Comparison of ENCODE assay signal across 17 mouse cellular contexts in the genomic region with DNA sequence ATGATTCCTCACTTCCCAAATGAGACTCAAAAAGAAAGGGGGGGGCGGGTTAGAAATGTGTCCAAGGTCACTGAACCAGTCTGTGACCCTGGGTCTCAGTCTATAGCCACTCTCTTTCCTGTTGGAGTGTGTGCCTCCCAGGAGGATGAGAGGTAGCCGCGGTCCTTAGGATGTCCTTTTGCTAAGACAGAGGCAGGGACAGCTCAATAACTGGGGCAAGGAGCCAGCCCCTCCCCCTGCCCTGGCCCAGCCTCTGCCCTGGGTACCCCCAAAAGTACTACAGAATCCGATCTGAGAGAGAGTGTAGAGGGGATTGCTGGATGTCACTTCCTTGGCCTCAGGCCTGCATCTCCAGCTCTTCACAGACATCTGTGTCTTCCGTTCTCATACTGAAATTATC. TPM values are rescaled to one million over a fixed set of nuclear protein-coding genes. Genes with fewer than 3 reads are reported as not detected.
DNase-seq lines count a peak whose midpoint lies in the region; ATAC-seq lines count a peak whose summit lies in the region.
"Had no signal": no experiment of that assay in that cellular context is flagged by ENCODE, and none has a peak within 500 bp of the region (broad histone marks: within the 10 kb centered on the region; RNA-seq: fewer than 3 reads in every experiment).

No protein-coding gene starts in this region.

- H3K27me3 ChIP-seq in forebrain, embryonic 14.5 days (replicated peaks; ENCODE audit: control insufficient read depth, insufficient read depth, low read length): no peaks in the 10 kb centered on the region
- no peaks in the 10 kb centered on the region for H3K27me3 ChIP-seq in forebrain, embryonic 12.5 days
- H3K27me3 ChIP-seq in heart, embryonic 15.5 days: no peaks in the 10 kb centered on the region
- no peaks in the 10 kb centered on the region for H3K27me3 ChIP-seq in midbrain, embryonic 11.5 days (ENCODE audit: control insufficient read depth, insufficient read depth, low read length)
- H3K27me3 ChIP-seq in midbrain, embryonic 10.5 days (ENCODE audit: low read depth, poor library complexity, severe bottlenecking): no peaks in the 10 kb centered on the region
- H3K27me3 ChIP-seq in liver, embryonic 15.5 days: no peaks in the 10 kb centered on the region
- H3K27me3 ChIP-seq: hindbrain, embryonic 15.5 days; neural tube, embryonic 12.5 days; Patski had no signal

- H3K4me1 ChIP-seq in forebrain, embryonic 14.5 days (ENCODE audit: control insufficient read depth, insufficient read depth, low read length): peaks cover 22% of the 10 kb centered on the region
- peaks cover 8% of the 10 kb centered on the region; the same call in 1 of the 2 replicates for H3K4me1 ChIP-seq in forebrain, embryonic 12.5 days
- H3K4me1 ChIP-seq in heart, embryonic 15.5 days (replicated peaks): peaks cover 79% of the 10 kb centered on the region
- H3K4me1 ChIP-seq in midbrain, embryonic 11.5 days (ENCODE audit: control insufficient read depth, insufficient read depth, low read length): no peaks in the 10 kb centered on the region
- H3K4me1 ChIP-seq in midbrain, embryonic 10.5 days: peaks cover 6% of the 10 kb centered on the region; the same call in 1 of the 2 replicates
- H3K4me1 ChIP-seq in liver, embryonic 15.5 days (replicated peaks): peaks cover 48% of the 10 kb centered on the region

- no peak for DNase-seq in forebrain, embryonic 14.5 days (ENCODE audit: low spot score)
- DNase-seq in heart, adult 8-10 months (ENCODE audit: low spot score): no peak
- DNase-seq in midbrain, embryonic 11.5 days (ENCODE audit: low spot score, missing footprints): no peak
- no peak for DNase-seq in midbrain, embryonic 10.5 days (ENCODE audit: low spot score)
- DNase-seq in adrenal gland, adult 8-10 months: no peak
- DNase-seq: embryo, embryonic 11 days; kidney, adult 8-10 months; lung, postnatal 36 days; right cerebral cortex, postnatal 4 days; thymus, postnatal 36 days had no signal

- H3K27ac ChIP-seq in forebrain, embryonic 14.5 days (ENCODE audit: low read depth, low read length): peak overlapping the region; percentile 40
- H3K27ac ChIP-seq in forebrain, embryonic 12.5 days: no peak overlapping the region
- H3K27ac ChIP-seq in heart, embryonic 15.5 days: peak overlapping the region; percentile 74; the same call in 1 of the 2 replicates
- no peak overlapping the region for H3K27ac ChIP-seq in midbrain, embryonic 11.5 days (ENCODE audit: low read depth, low read length)
- no peak overlapping the region for H3K27ac ChIP-seq in midbrain, embryonic 10.5 days (replicated peaks)
- 0 out of 2 replicates have a peak overlapping the region, but pooled peaks have one; percentile 29 for H3K27ac ChIP-seq in liver, embryonic 15.5 days (replicated peaks)
- H3K27ac ChIP-seq: hindbrain, embryonic 15.5 days; neural tube, embryonic 12.5 days had no signal

- ATAC-seq in forebrain, embryonic 14.5 days: no peak
- ATAC-seq in forebrain, embryonic 12.5 days (ENCODE audit: low FRiP score): no peak
- no peak for ATAC-seq in heart, embryonic 15.5 days (replicated peaks; ENCODE audit: insufficient number of reproducible peaks, insufficient read depth, low FRiP score, low read depth)
- no peak for ATAC-seq in midbrain, embryonic 11.5 days (ENCODE audit: low FRiP score)
- no peak for ATAC-seq in liver, embryonic 15.5 days (ENCODE audit: insufficient read depth)
- ATAC-seq: midbrain, embryonic 16.5 days; Patski had no signal

- 71% methylated on average over 5 of the region's 5 CpGs for WGBS in forebrain, embryonic 14.5 days
- WGBS in forebrain, embryonic 12.5 days: 88% methylated on average over 5 of the region's 5 CpGs
- 81% methylated on average over 5 of the region's 5 CpGs for WGBS in heart, embryonic 15.5 days
- WGBS in midbrain, embryonic 11.5 days: 87% methylated on average over 5 of the region's 5 CpGs
- WGBS in midbrain, embryonic 10.5 days: 86% methylated on average over 5 of the region's 5 CpGs
- WGBS in liver, embryonic 15.5 days (ENCODE audit: insufficient replicate concordance): 82% methylated on average over 5 of the region's 5 CpGs

- peaks cover 48% of the 10 kb centered on the region for H3K36me3 ChIP-seq in forebrain, embryonic 14.5 days (ENCODE audit: control insufficient read depth, insufficient read depth, low read length)
- peaks cover 67% of the 10 kb centered on the region for H3K36me3 ChIP-seq in forebrain, embryonic 12.5 days (replicated peaks)
- H3K36me3 ChIP-seq in heart, embryonic 15.5 days: peaks cover 31% of the 10 kb centered on the region
- H3K36me3 ChIP-seq in midbrain, embryonic 11.5 days (ENCODE audit: control insufficient read depth, insufficient read depth, low read length): peaks cover 10% of the 10 kb centered on the region
- H3K36me3 ChIP-seq in midbrain, embryonic 10.5 days: peaks cover 81% of the 10 kb centered on the region
- peaks cover 93% of the 10 kb centered on the region for H3K36me3 ChIP-seq in liver, embryonic 15.5 days (replicated peaks)

- no peaks in the 10 kb centered on the region for H3K9me3 ChIP-seq in forebrain, embryonic 14.5 days (replicated peaks; ENCODE audit: control insufficient read depth, low read length)
- H3K9me3 ChIP-seq in forebrain, embryonic 12.5 days: no peaks in the 10 kb centered on the region
- no peaks in the 10 kb centered on the region for H3K9me3 ChIP-seq in heart, embryonic 15.5 days (replicated peaks)
- H3K9me3 ChIP-seq in midbrain, embryonic 11.5 days (ENCODE audit: control insufficient read depth, low read length): no peaks in the 10 kb centered on the region
- H3K9me3 ChIP-seq in midbrain, embryonic 10.5 days (replicated peaks): no peaks in the 10 kb centered on the region
- no peaks in the 10 kb centered on the region for H3K9me3 ChIP-seq in liver, embryonic 15.5 days (replicated peaks)
- H3K9me3 ChIP-seq: hindbrain, embryonic 15.5 days; neural tube, embryonic 12.5 days had no signal

- no peak overlapping the region for H3K4me2 ChIP-seq in forebrain, embryonic 14.5 days (ENCODE audit: low read length)
- no peak overlapping the region for H3K4me2 ChIP-seq in forebrain, embryonic 12.5 days
- H3K4me2 ChIP-seq in heart, embryonic 15.5 days: no peak overlapping the region
- H3K4me2 ChIP-seq in midbrain, embryonic 11.5 days: no peak overlapping the region
- H3K4me2 ChIP-seq in liver, embryonic 15.5 days: no peak overlapping the region
- H3K4me2 ChIP-seq: hindbrain, embryonic 15.5 days; neural tube, embryonic 12.5 days had no signal

- H3K9ac ChIP-seq in forebrain, embryonic 14.5 days (ENCODE audit: low read length): 0 out of 2 replicates have a peak overlapping the region, but pooled peaks have one; percentile 13
- no peak overlapping the region for H3K9ac ChIP-seq in forebrain, embryonic 12.5 days
- no peak overlapping the region for H3K9ac ChIP-seq in heart, embryonic 15.5 days
- H3K9ac ChIP-seq in midbrain, embryonic 11.5 days (ENCODE audit: low read length): 0 out of 2 replicates have a peak overlapping the region, but pooled peaks have one; percentile 5
- no peak overlapping the region for H3K9ac ChIP-seq in liver, embryonic 15.5 days
- H3K9ac ChIP-seq: hindbrain, embryonic 15.5 days; neural tube, embryonic 12.5 days had no signal

- H3K4me3 ChIP-seq in forebrain, embryonic 14.5 days (ENCODE audit: low read depth, low read length): no peak overlapping the region
- H3K4me3 ChIP-seq in forebrain, embryonic 12.5 days (replicated peaks): no peak overlapping the region
- H3K4me3 ChIP-seq in heart, embryonic 15.5 days: no peak overlapping the region
- no peak overlapping the region for H3K4me3 ChIP-seq in midbrain, embryonic 11.5 days (ENCODE audit: low read depth, low read length)
- H3K4me3 ChIP-seq in midbrain, embryonic 10.5 days: no peak overlapping the region
- H3K4me3 ChIP-seq in liver, embryonic 15.5 days (replicated peaks): no peak overlapping the region
- H3K4me3 ChIP-seq: hindbrain, embryonic 15.5 days; neural tube, embryonic 12.5 days had no signal

RNA-seq across cellular contexts. Expression of gene Tsc22d4, which starts 9.9 kb away (rescaled TPM):
- polyA plus RNA-seq in forebrain, embryonic 14.5 days (2014; fragmentation: Nextera tagmentation; extraction: Ambion mirVana): 52.3 and 62.1 TPM in 2 replicates
- polyA plus RNA-seq in forebrain, embryonic 12.5 days (2016; fragmentation: Nextera tagmentation; extraction: Ambion mirVana): 68.6 and 73.2 TPM in 2 replicates
- 130 and 164 TPM in 2 replicates for polyA plus RNA-seq in heart, embryonic 15.5 days (2015; fragmentation: Nextera tagmentation; extraction: Ambion mirVana)
- 100 to 1,000 TPM; 237 to 281 (median 242) TPM for total RNA-seq in heart, adult 8-10 months (2022)
- polyA plus RNA-seq in midbrain, embryonic 11.5 days (2014; fragmentation: Nextera tagmentation; extraction: Ambion mirVana): 47.0 and 62.9 TPM in 2 replicates
- 75.6 and 75.8 TPM in 2 replicates for polyA plus RNA-seq in midbrain, embryonic 10.5 days (2016; fragmentation: Nextera tagmentation; extraction: Ambion mirVana)
- polyA plus RNA-seq in liver, embryonic 15.5 days (2015; fragmentation: Nextera tagmentation; extraction: Ambion mirVana): 68.8 and 75.1 TPM in 2 replicates
- total RNA-seq in adrenal gland, adult 8-10 months (2022): 100 to 1,000 TPM in 2 of 4 experiments, 10 to 100 TPM in 2; 73.9 to 110 (median 94.0) TPM

RNA-seq across cellular contexts. Expression of gene Nyap1, which starts 14.0 kb away (rescaled TPM):
- 13.8 and 14.5 TPM in 2 replicates for polyA plus RNA-seq in forebrain, embryonic 14.5 days (2014; fragmentation: Nextera tagmentation; extraction: Ambion mirVana)
- 19.5 and 22.6 TPM in 2 replicates for polyA plus RNA-seq in forebrain, embryonic 12.5 days (2016; fragmentation: Nextera tagmentation; extraction: Ambion mirVana)
- polyA plus RNA-seq in heart, embryonic 15.5 days (2015; fragmentation: Nextera tagmentation; extraction: Ambion mirVana): 1.2 and 1.6 TPM in 2 replicates
- under 1 TPM; 0.35 to 0.89 (median 0.81) TPM for total RNA-seq in heart, adult 8-10 months (2022)
- polyA plus RNA-seq in midbrain, embryonic 11.5 days (2014; fragmentation: Nextera tagmentation; extraction: Ambion mirVana): 4.8 TPM in 2 replicates
- polyA plus RNA-seq in midbrain, embryonic 10.5 days (2016; fragmentation: Nextera tagmentation; extraction: Ambion mirVana): 5.1 and 8.4 TPM in 2 replicates
- 0.21 and 0.39 TPM in 2 replicates for polyA plus RNA-seq in liver, embryonic 15.5 days (2015; fragmentation: Nextera tagmentation; extraction: Ambion mirVana)
- 10 to 100 TPM in 1 of 4 experiments, 1 to 10 TPM in 3; 4.4 to 10.2 (median 7.1) TPM for total RNA-seq in adrenal gland, adult 8-10 months (2022)

RNA-seq across cellular contexts. Expression of gene Ppp1r35, which starts 23.2 kb away (rescaled TPM):
- polyA plus RNA-seq in forebrain, embryonic 14.5 days (2014; fragmentation: Nextera tagmentation; extraction: Ambion mirVana): 55.1 and 60.0 TPM in 2 replicates
- 55.7 and 60.1 TPM in 2 replicates for polyA plus RNA-seq in forebrain, embryonic 12.5 days (2016; fragmentation: Nextera tagmentation; extraction: Ambion mirVana)
- 21.1 and 25.5 TPM in 2 replicates for polyA plus RNA-seq in heart, embryonic 15.5 days (2015; fragmentation: Nextera tagmentation; extraction: Ambion mirVana)
- total RNA-seq in heart, adult 8-10 months (2022): 10 to 100 TPM in 1 of 4 experiments, 1 to 10 TPM in 3; 7.9 to 12.7 (median 8.6) TPM
- 73.3 and 83.1 TPM in 2 replicates for polyA plus RNA-seq in midbrain, embryonic 11.5 days (2014; fragmentation: Nextera tagmentation; extraction: Ambion mirVana)
- polyA plus RNA-seq in midbrain, embryonic 10.5 days (2016; fragmentation: Nextera tagmentation; extraction: Ambion mirVana): 62.6 and 63.9 TPM in 2 replicates
- polyA plus RNA-seq in liver, embryonic 15.5 days (2015; fragmentation: Nextera tagmentation; extraction: Ambion mirVana): 21.0 and 21.3 TPM in 2 replicates
- total RNA-seq in adrenal gland, adult 8-10 months (2022): 10 to 100 TPM; 21.2 to 35.5 (median 27.0) TPM

RNA-seq across cellular contexts. Expression of gene Mepce, which starts 32.0 kb away (rescaled TPM):
- polyA plus RNA-seq in forebrain, embryonic 14.5 days (2014; fragmentation: Nextera tagmentation; extraction: Ambion mirVana): 13.1 and 13.2 TPM in 2 replicates
- polyA plus RNA-seq in forebrain, embryonic 12.5 days (2016; fragmentation: Nextera tagmentation; extraction: Ambion mirVana): 13.4 and 15.4 TPM in 2 replicates
- 5.3 and 7.6 TPM in 2 replicates for polyA plus RNA-seq in heart, embryonic 15.5 days (2015; fragmentation: Nextera tagmentation; extraction: Ambion mirVana)
- total RNA-seq in heart, adult 8-10 months (2022): 10 to 100 TPM; 28.9 to 34.2 (median 31.4) TPM
- 11.4 and 11.5 TPM in 2 replicates for polyA plus RNA-seq in midbrain, embryonic 11.5 days (2014; fragmentation: Nextera tagmentation; extraction: Ambion mirVana)
- 11.7 and 12.5 TPM in 2 replicates for polyA plus RNA-seq in midbrain, embryonic 10.5 days (2016; fragmentation: Nextera tagmentation; extraction: Ambion mirVana)
- 4.0 and 5.0 TPM in 2 replicates for polyA plus RNA-seq in liver, embryonic 15.5 days (2015; fragmentation: Nextera tagmentation; extraction: Ambion mirVana)
- 10 to 100 TPM; 53.8 to 66.8 (median 56.1) TPM for total RNA-seq in adrenal gland, adult 8-10 months (2022)

RNA-seq across cellular contexts. Expression of gene Zcwpw1, which starts 32.2 kb away (rescaled TPM):
- 7.3 and 7.7 TPM in 2 replicates for polyA plus RNA-seq in forebrain, embryonic 14.5 days (2014; fragmentation: Nextera tagmentation; extraction: Ambion mirVana)
- 14.6 and 15.2 TPM in 2 replicates for polyA plus RNA-seq in forebrain, embryonic 12.5 days (2016; fragmentation: Nextera tagmentation; extraction: Ambion mirVana)
- 7.8 and 11.4 TPM in 2 replicates for polyA plus RNA-seq in heart, embryonic 15.5 days (2015; fragmentation: Nextera tagmentation; extraction: Ambion mirVana)
- total RNA-seq in heart, adult 8-10 months (2022): under 1 TPM; 0.31 to 0.57 (median 0.54) TPM
- 11.4 and 14.8 TPM in 2 replicates for polyA plus RNA-seq in midbrain, embryonic 11.5 days (2014; fragmentation: Nextera tagmentation; extraction: Ambion mirVana)
- polyA plus RNA-seq in midbrain, embryonic 10.5 days (2016; fragmentation: Nextera tagmentation; extraction: Ambion mirVana): 13.8 and 16.1 TPM in 2 replicates
- 3.2 and 3.3 TPM in 2 replicates for polyA plus RNA-seq in liver, embryonic 15.5 days (2015; fragmentation: Nextera tagmentation; extraction: Ambion mirVana)
- 1 to 10 TPM; 1.4 to 4.4 (median 2.8) TPM for total RNA-seq in adrenal gland, adult 8-10 months (2022)

Comparison
In these comparisons a context has a peak if more than half of its experiments do, and no peak if none do; other contexts are left out.
1. H3K27ac ChIP-seq: peak in forebrain, embryonic 14.5 days (single experiment), heart, embryonic 15.5 days (single experiment) and liver, embryonic 15.5 days (single experiment); none in forebrain, embryonic 12.5 days (single experiment), midbrain, embryonic 11.5 days (single experiment) and midbrain, embryonic 10.5 days (single experiment).
2. H3K9ac ChIP-seq: peak in forebrain, embryonic 14.5 days (single experiment) and midbrain, embryonic 11.5 days (single experiment); none in forebrain, embryonic 12.5 days (single experiment), heart, embryonic 15.5 days (single experiment) and liver, embryonic 15.5 days (single experiment).